In genomic region chr3:122467977-122468376, GRCm38 (mm10) we compare ENCODE assay signal across 9 mouse cellular contexts.
DNase-seq lines count a peak whose midpoint lies in the region; ATAC-seq lines count a peak whose summit lies in the region.
"Had no signal": no experiment of that assay in that cellular context is flagged by ENCODE, and none has a peak within 500 bp of the region (broad histone marks: within the 10 kb centered on the region; RNA-seq: fewer than 3 reads in every experiment).

No protein-coding gene starts in this region.

- DNase-seq in midbrain, embryonic 11.5 days (ENCODE audit: low spot score, missing footprints): peak; percentile 92
- DNase-seq in MEL-GATA-1-ER (ENCODE audit: extremely low read depth, low read depth): peak; percentile 44
- peak; percentile 35 for DNase-seq in c-Kit-positive CD71-positive TER-119-negative erythroid progenitor cells, embryonic 14.5 days (ENCODE audit: low read depth)
- peak; percentile 63 for DNase-seq in retina, postnatal 1 day
- DNase-seq in Muller cell, postnatal 12 days (ENCODE audit: inconsistent ontology term): no peak
- DNase-seq in urinary bladder, postnatal 10 days (ENCODE audit: low spot score): no peak

- WGBS in midbrain, embryonic 11.5 days: 58% methylated on average over 2 of the region's 2 CpGs
- 73% methylated on average over 2 of the region's 2 CpGs for WGBS in midbrain, embryonic 13.5 days

- no peak overlapping the region for H3K4me2 ChIP-seq in midbrain, embryonic 11.5 days
- H3K4me2 ChIP-seq in midbrain, embryonic 13.5 days (replicated peaks): no peak overlapping the region
- H3K4me2 ChIP-seq: embryonic facial prominence, embryonic 13.5 days; heart, embryonic 15.5 days had no signal

- H3K9me3 ChIP-seq in midbrain, embryonic 11.5 days (ENCODE audit: control insufficient read depth, low read length): no peaks in the 10 kb centered on the region
- H3K9me3 ChIP-seq in midbrain, embryonic 13.5 days: no peaks in the 10 kb centered on the region
- H3K9me3 ChIP-seq: embryonic facial prominence, embryonic 13.5 days; heart, embryonic 15.5 days had no signal

- no peaks in the 10 kb centered on the region for H3K27me3 ChIP-seq in midbrain, embryonic 11.5 days (ENCODE audit: control insufficient read depth, insufficient read depth, low read length)
- no peaks in the 10 kb centered on the region for H3K27me3 ChIP-seq in midbrain, embryonic 13.5 days

- H3K27ac ChIP-seq in midbrain, embryonic 11.5 days (ENCODE audit: low read depth, low read length): no peak overlapping the region
- no peak overlapping the region for H3K27ac ChIP-seq in midbrain, embryonic 13.5 days
- H3K27ac ChIP-seq: embryonic facial prominence, embryonic 13.5 days; heart, embryonic 15.5 days had no signal

- ATAC-seq in midbrain, embryonic 11.5 days (ENCODE audit: low FRiP score): 0 out of 2 replicates have a peak, but pooled peaks have one; percentile 8
- no peak for ATAC-seq in midbrain, embryonic 13.5 days

- no peak overlapping the region for H3K4me3 ChIP-seq in midbrain, embryonic 11.5 days (ENCODE audit: low read depth, low read length)
- H3K4me3 ChIP-seq in midbrain, embryonic 13.5 days (replicated peaks): no peak overlapping the region
- H3K4me3 ChIP-seq: embryonic facial prominence, embryonic 13.5 days; heart, embryonic 15.5 days had no signal

- H3K36me3 ChIP-seq in midbrain, embryonic 11.5 days (ENCODE audit: control insufficient read depth, insufficient read depth, low read length): no peaks in the 10 kb centered on the region
- H3K36me3 ChIP-seq in midbrain, embryonic 13.5 days: no peaks in the 10 kb centered on the region
- H3K36me3 ChIP-seq: embryonic facial prominence, embryonic 13.5 days; heart, embryonic 15.5 days had no signal

- H3K9ac ChIP-seq in midbrain, embryonic 11.5 days (ENCODE audit: low read length): no peak overlapping the region
- no peak overlapping the region for H3K9ac ChIP-seq in midbrain, embryonic 13.5 days (replicated peaks)
- H3K9ac ChIP-seq: embryonic facial prominence, embryonic 13.5 days; heart, embryonic 15.5 days had no signal

- H3K4me1 ChIP-seq in midbrain, embryonic 11.5 days (ENCODE audit: control insufficient read depth, insufficient read depth, low read length): peaks cover 5% of the 10 kb centered on the region
- peaks cover 11% of the 10 kb centered on the region for H3K4me1 ChIP-seq in midbrain, embryonic 13.5 days (replicated peaks)

Comparison
In these comparisons a context has a peak if more than half of its experiments do, and no peak if none do; other contexts are left out.
1. DNase-seq: peak in midbrain, embryonic 11.5 days (single experiment), MEL-GATA-1-ER (single experiment), c-Kit-positive CD71-positive TER-119-negative erythroid progenitor cells, embryonic 14.5 days (single experiment) and retina, postnatal 1 day (single experiment); none in Muller cell, postnatal 12 days (single experiment) and urinary bladder, postnatal 10 days (single experiment).